Mouse (Mus musculus) embryo, embryonic 11 days (tissue): Measurements from ENCODE around the gene Tnks1bp1.
A peak's percentile ranks its signal among the peaks of the same experiment; 100 is the strongest.

Experiments used
- DNase-seq: peaks from one replicate; pipeline ENCODE4 v3.0.0-alpha.2; 2015

The Tnks1bp1 gene

GRCm38 (mm10) chr2:85047596-85048167, at the start of gene Tnks1bp1:
TSS of gene Tnks1bp1 (plus strand) at chr2:85048022.
- DNase-seq, result peak; percentile 93

- DNase-seq, result no peak
Observed at GRCm38 (mm10) chr2:84999486-85000181, 48.2 kb upstream of the Tnks1bp1 start.

- DNase-seq, result no peak
Observed at GRCm38 (mm10) chr2:85001497-85001896, 46.3 kb upstream of the Tnks1bp1 start.

- DNase-seq, result no peak
Observed at GRCm38 (mm10) chr2:85002575-85002974, 45.2 kb upstream of the Tnks1bp1 start.

GRCm38 (mm10) chr2:85004341-85004740, 43.5 kb upstream of the Tnks1bp1 start:
- no peak for DNase-seq

- no peak for DNase-seq
Observed at GRCm38 (mm10) chr2:85006600-85006999, 41.2 kb upstream of the Tnks1bp1 start.

- DNase-seq, result peak; percentile 44
Observed at GRCm38 (mm10) chr2:85007729-85008128, 40.1 kb upstream of the Tnks1bp1 start.

- DNase-seq, result no peak
Observed at GRCm38 (mm10) chr2:85009212-85009611, 38.6 kb upstream of the Tnks1bp1 start.

- peak; percentile 34 for DNase-seq
Observed at GRCm38 (mm10) chr2:85011906-85012604, 35.8 kb upstream of the Tnks1bp1 start.

GRCm38 (mm10) chr2:85012679-85013078, 35.1 kb upstream of the Tnks1bp1 start:
- no peak for DNase-seq

- DNase-seq, result no peak
Observed at GRCm38 (mm10) chr2:85013826-85014587, 33.8 kb upstream of the Tnks1bp1 start.

- no peak for DNase-seq
Observed at GRCm38 (mm10) chr2:85014588-85014982, 33.2 kb upstream of the Tnks1bp1 start.

- peak; percentile 59 for DNase-seq
Observed at GRCm38 (mm10) chr2:85022043-85022442, 25.8 kb upstream of the Tnks1bp1 start.

GRCm38 (mm10) chr2:85026178-85026577, 21.6 kb upstream of the Tnks1bp1 start:
- no peak for DNase-seq

- no peak for DNase-seq
Observed at GRCm38 (mm10) chr2:85027281-85027680, 20.5 kb upstream of the Tnks1bp1 start.

GRCm38 (mm10) chr2:85029897-85030296, 17.9 kb upstream of the Tnks1bp1 start:
- DNase-seq, result no peak

- no peak for DNase-seq
Observed at GRCm38 (mm10) chr2:85030989-85031388, 16.8 kb upstream of the Tnks1bp1 start.

GRCm38 (mm10) chr2:85033121-85033520, 14.7 kb upstream of the Tnks1bp1 start:
- DNase-seq, result no peak

- DNase-seq, result no peak
Observed at GRCm38 (mm10) chr2:85034169-85034568, 13.7 kb upstream of the Tnks1bp1 start.

- DNase-seq, result peak; percentile 26
Observed at GRCm38 (mm10) chr2:85036507-85037046, 11.2 kb upstream of the Tnks1bp1 start.

- DNase-seq, result peak; percentile 96
Observed at GRCm38 (mm10) chr2:85037047-85038026, 10.5 kb upstream of the Tnks1bp1 start, which contains the start of the genes Ssrp1 and P2rx3. TSS of gene Ssrp1 (plus strand) at chr2:85037234. TSS of gene P2rx3 (minus strand) at chr2:85037462.

GRCm38 (mm10) chr2:85038336-85038735, 9.5 kb upstream of the Tnks1bp1 start:
- no peak for DNase-seq
